Mouse (Mus musculus): ENCODE measurements around the gene Alpi.

Alpi gene

GRCm38 (mm10) chr1:87059042-87059665 is 42.3 kb downstream of the Alpi start:
- no peak for DNase-seq (ENCODE audit: low spot score)

GRCm38 (mm10) chr1:87057075-87057474 is 44.3 kb downstream of the Alpi start:
- no peak for DNase-seq (ENCODE audit: low spot score)

GRCm38 (mm10) chr1:87051369-87051768 is 50.0 kb downstream of the Alpi start:
- no peak for DNase-seq (ENCODE audit: low spot score)

DNA sequence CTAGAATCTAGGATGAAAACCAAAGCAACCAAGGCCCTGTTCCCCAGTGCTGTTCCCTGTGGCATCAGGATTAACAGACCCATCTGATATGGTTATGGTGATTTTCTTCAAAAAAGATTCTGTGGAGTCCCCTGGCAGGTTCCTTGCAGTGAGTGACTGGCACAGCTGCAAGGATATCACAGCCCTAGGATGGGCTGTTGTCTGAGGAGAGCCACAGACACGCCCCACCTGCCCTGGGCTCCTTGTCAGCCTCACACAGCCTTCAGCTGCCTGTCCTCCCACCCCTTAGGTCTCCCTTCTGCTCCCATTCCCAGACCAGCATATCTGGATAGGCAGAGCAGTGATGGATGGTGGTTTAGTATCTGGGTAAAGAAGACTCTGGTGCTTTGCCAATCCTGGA is 50.7 kb downstream of the Alpi start:
- no peak for DNase-seq (ENCODE audit: low spot score)

- no peak for DNase-seq (ENCODE audit: low spot score)
Observed at GRCm38 (mm10) chr1:87050072-87050471, 51.3 kb downstream of the Alpi start.

Data from layer of hippocampus, adult 9-10 months (tissue).